Mouse (Mus musculus): ENCODE results near the gene Ntm. TPM values are rescaled to one million over a fixed set of nuclear protein-coding genes. Genes with fewer than 3 reads are reported as not detected.

The Ntm gene
- total RNA-seq, 4 experiments from 2014 or later: 239 to 270 (median 257) TPM

- DNase-seq (ENCODE audit: low spot score in 2 of 2): no peak
Observed at GRCm38 (mm10) chr9:29252866-29253265, 710.1 kb downstream of the Ntm start.

- no peak for DNase-seq (ENCODE audit: low spot score in 2 of 2)
Observed at GRCm38 (mm10) chr9:29250813-29251212, 712.1 kb downstream of the Ntm start.

DNA sequence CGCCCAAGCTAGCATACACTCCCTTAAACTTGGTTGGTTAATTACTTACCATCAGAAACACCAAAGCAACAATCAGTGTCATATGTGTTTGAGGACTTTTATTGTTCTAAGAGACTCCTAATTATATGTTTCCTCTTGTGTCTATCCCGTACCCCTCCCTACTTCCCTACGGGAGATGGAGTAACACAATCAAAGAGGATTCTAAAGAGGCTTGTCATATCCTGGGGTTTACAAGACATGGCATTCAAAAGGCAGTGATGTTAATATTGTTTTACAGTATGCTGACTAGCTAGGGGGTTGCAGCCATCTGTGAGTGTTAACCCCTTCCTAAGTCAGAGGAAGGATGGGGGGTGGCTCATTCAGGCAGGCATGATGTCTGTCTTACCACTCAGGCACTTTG is 715.1 kb downstream of the Ntm start:
- DNase-seq (ENCODE audit: low spot score in 2 of 2): no peak

DNA sequence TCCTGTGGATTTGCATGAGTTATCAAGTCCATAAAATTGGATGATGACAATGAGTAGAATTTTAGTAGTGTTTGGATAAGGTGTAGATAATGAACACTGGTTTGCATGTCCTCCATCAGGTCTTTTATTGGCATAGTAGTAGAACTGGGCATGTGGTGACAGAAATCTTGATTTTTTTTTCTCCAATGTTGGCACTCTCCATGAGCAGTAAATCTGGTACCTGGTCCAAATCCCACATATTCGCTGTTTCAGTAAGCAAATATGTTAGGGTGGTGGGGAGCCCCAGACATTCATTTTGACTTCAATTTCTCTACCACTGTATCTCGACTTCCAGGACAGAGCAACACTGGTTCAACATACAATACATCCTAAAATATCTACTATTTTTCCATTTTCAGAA is 718.9 kb downstream of the Ntm start:
- DNase-seq (ENCODE audit: low spot score in 2 of 2): no peak

- DNase-seq (ENCODE audit: low spot score in 2 of 2): no peak
Observed at GRCm38 (mm10) chr9:29242497-29243422, 720.2 kb downstream of the Ntm start.

- DNase-seq (ENCODE audit: low spot score in 2 of 2): no peak
Observed at GRCm38 (mm10) chr9:29240797-29241196, 722.1 kb downstream of the Ntm start.

- no peak for DNase-seq (ENCODE audit: low spot score in 2 of 2)
Observed at GRCm38 (mm10) chr9:29238973-29239372, 724.0 kb downstream of the Ntm start.

- DNase-seq (ENCODE audit: low spot score in 2 of 2): no peak
Observed at GRCm38 (mm10) chr9:29236752-29237151, 726.2 kb downstream of the Ntm start.

DNA sequence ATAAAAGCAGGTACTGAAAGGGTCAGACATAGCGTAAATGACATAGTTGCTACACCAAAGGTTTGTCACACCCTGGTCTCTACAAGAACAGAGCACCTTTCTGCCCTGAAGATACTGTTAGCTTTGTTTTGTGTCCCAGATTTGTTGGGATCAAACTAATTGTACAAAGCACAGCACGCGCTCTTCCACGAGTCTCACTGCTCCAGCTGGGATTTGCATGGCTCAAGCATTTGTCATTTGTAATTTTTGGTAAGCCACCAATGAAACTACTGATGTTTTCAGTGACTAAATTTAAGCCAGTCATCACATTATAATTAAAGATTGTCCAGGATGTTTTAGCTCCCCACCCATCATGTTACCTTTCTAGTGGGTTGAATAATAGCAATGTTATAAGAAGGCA is 735.2 kb downstream of the Ntm start:
- DNase-seq (ENCODE audit: low spot score in 2 of 2): no peak

DNA sequence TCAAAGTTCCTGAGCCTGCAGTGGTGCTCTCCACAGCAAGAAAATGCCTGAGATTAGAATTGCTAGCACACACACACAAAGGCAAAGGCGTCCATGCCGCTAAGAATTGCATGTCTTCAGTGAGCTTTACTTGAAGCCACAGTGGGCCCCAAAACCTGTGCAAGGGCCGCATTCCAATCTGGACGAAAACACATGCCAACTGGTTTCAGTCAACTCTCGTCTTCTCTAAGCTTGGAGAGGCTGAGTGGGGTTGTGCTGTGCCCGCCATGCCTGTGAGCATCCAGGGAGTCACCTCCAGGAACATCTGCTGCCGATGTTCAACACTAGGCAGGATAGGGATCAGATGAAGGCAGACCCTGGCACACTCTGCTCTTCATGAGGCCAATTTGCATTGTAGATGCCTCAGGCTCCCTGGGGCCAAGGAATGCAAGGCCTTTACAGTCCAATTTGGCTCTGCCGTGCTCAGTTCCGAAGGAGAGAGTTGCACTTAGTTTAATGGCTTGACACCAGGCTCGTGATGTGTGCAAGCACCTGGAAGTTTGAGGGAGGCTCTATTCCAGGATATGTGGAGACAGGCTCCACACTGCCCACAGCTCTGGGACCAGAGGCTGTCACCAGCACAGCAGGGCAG is 739.9 kb downstream of the Ntm start:
- DNase-seq (ENCODE audit: low spot score in 2 of 2): no peak

DNA sequence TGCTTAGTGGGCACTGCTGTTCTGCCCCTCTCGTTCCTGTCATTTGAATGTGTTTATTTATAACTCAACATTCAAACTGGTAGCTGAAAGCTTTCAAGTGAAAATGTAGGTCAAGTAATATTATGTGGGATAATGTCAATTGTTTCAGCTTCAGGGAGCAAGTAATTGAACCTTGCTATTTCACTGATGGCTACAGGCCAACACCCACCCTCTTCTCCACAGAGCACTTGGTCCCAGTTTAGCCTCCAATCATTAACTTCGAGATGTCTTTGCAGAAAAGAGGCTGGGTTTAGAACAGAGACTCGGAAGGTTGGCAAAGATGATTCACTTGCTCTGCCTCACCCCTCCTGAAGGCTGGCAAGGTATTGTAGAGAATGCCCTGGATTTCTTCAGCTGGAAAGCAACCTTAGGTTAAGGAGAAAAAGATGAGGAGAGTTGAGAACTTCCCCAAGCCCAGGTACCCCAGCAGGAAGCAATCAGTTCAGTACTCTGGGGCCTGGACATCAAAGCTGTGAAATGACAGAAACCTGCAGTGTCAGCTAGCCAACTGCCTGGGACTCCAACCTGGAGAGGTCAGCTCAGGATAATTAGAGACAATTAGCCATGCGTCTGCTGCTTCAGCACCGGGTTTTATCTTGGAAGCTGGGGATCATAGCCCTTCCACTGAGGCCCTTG is 741.9 kb downstream of the Ntm start:
- DNase-seq (ENCODE audit: low spot score in 2 of 2): no peak

DNA sequence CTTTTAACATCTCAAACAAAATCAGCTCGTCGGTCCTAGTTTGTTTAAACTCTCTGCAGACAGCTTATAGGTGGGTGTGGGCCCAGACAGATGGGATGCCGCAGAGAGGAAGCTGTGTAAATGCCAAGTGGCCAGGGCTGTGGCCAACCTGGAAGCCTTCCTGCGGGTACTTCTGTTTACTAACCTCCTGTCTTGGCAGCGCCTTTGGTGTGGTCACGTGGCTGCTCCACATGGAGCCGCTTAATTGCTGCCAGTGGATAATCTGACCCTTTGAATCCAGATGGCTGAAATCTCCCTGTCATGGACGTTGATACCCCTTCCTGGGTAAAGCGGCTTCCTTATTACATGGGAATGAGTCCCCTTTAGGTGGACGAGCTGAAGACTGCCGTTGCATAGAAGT is 742.4 kb downstream of the Ntm start:
- peak; percentile 23 to 45 for DNase-seq (ENCODE audit: low spot score in 2 of 2)

DNA sequence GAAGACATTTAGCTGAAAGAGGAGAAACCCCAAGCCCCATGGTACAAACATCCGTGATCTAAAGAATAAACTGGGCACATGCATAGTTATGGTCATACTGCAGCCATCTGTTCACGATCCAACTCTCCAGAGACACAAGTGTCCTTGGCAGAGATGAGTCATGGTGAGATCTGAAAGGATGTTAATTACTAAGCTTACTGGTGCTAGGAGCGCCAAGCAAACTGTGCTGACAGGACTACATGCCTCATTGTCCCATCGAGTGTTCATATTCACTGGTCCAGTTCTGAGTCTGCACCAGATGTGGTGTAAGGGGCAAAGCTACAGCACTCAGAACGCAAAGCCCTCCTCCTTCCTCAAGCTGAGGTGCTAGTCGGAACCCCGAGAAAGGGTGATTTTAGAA is 745.0 kb downstream of the Ntm start:
- DNase-seq (ENCODE audit: low spot score in 2 of 2): peak in 1 of 2 experiments; percentile 32

GRCm38 (mm10) chr9:29216528-29216927 is 746.4 kb downstream of the Ntm start:
- no peak for DNase-seq (ENCODE audit: low spot score in 2 of 2)

- no peak for DNase-seq (ENCODE audit: low spot score in 2 of 2)
Observed at GRCm38 (mm10) chr9:29215796-29216195, 747.1 kb downstream of the Ntm start.

- no peak for DNase-seq (ENCODE audit: low spot score in 2 of 2)
Observed at GRCm38 (mm10) chr9:29215241-29215640, 747.7 kb downstream of the Ntm start.

- DNase-seq (ENCODE audit: low spot score in 2 of 2): no peak
Observed at GRCm38 (mm10) chr9:29209243-29209642, 753.7 kb downstream of the Ntm start.

- DNase-seq (ENCODE audit: low spot score in 2 of 2): no peak
Observed at GRCm38 (mm10) chr9:29208142-29208541, 754.8 kb downstream of the Ntm start.

DNA sequence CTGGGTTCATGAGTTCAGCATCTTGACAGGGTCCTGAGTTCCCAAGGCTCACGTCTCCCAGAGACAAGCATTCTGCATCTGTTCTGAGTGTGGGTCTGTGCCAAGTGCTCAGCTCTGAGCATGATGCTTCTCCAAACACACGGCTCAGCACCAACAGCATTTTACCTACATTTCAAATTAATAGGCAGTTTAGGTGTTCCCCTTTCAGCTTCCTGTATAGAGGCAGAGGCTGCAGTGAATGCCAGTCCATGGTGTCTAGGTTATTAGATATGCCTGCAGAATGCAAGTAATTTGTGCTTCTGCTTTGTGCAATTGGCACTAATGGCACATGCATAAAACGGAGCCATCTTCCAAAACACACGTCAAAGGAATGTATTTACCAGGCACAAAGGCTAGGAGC is 757.3 kb downstream of the Ntm start:
- DNase-seq (ENCODE audit: low spot score in 2 of 2): no peak

DNA sequence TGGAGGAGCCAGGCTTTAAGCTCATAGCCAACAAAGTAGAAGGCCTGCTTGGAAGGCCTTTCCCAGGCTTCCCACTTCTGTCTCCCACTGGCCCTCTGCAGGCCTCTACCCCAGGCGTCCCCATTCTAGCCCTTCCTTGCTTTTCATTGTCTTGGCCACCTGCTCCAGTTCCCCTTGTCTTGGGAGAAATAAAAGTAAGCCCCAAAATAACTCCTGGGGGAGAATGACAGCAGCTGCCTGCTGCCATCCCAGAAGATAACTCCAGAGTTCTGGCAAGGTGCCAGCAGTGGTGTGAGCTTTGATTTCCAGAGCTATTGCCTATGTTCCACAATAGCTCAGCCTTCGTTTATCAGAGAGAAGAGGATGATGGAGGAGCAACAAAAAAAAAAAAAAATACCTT is 760.7 kb downstream of the Ntm start:
- DNase-seq (ENCODE audit: low spot score in 2 of 2): peak in 1 of 2 experiments; percentile 40

- DNase-seq (ENCODE audit: low spot score in 2 of 2): peak in 1 of 2 experiments; percentile 23
Observed at GRCm38 (mm10) chr9:29201163-29202053, 761.5 kb downstream of the Ntm start.

All from left cerebral cortex, adult 8-10 months (tissue).